Mouse (Mus musculus) heart, adult 9 months (tissue): Measurements from ENCODE around the gene Sun5.
"Not testable (repeated sequence)": the region's sequence is repeated elsewhere in the genome, so short reads cannot be mapped to it uniquely, and the experiment has no call there.

Experiments
- DNase-seq, 2 experiments: peaks; one replicate each; pipeline ENCODE4 v3.0.0; 2022; ENCODE audit warnings: low spot score in 2 of 2

Gene Sun5

DNA sequence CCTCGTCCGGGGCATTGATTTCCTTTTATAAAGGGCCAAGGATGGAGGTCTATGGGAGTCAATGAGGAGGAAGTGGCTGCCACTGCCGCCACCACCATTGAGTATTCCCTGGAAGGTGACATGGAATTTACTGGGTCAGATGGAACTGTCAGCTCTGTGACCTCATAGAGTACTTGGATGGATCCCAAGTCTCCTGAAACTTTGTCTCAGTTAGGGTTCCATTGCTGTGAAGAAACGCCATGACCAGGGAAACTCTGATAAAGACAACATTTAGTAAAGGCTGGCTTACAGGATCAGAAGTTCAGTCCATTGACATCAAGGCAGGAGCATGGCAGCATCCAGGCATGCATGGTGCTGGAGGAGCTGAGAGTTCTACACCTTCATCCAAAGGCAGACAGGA, at the start of gene Sun5:
Gene Sun5, minus strand, starts transcription at position 101 of the 400 bp plus-strand sequence.
- no peak for DNase-seq

DNA sequence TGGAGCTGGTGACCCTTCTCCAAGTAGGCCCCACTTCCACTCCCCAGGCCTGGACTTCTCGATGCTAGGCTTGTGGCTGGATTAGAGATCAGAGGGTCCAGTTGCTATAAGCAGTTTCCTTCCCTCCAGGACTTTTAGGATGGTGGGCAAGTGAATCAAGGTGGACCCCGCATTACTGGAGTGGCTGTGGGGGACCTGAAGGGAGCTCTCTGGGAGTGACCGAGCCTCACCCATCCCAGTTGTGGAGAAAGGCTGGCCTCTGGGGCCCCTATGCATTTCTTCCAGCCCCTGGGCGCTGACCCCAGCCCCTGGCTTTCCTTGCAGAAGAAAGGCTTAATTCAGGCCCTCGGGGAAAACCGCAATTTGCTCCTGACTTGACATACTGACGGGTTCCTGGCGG, 47.0 kb upstream of the Sun5 start, which contains the start of gene Bpifb3:
Gene Bpifb3, plus strand, starts transcription at position 301 of the 400 bp plus-strand sequence.
- DNase-seq, result no peak

DNA sequence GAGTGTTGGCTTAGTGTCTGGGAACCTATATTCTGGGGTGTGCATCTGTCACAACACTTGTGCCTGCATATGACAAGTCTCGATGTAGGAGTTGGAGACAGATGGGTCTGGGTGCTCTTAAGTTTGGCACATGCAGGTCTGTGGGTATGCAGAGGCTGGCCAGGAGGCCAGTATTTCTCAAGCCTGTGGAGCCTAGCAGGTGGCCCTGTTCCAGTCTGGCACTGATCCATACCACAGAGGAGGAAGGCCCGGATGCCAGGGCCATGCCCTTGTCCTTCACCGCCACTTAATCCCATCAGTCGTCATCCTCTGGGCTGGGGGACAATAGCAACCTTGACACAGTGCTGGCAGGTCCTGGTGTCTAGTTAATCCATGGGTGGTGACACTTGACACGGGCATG, 43.3 kb upstream of the Sun5 start:
- peak; percentile 7 to 24 for DNase-seq

GRCm38 (mm10) chr2:153906626-153907025, 35.7 kb upstream of the Sun5 start:
- no peak for DNase-seq

DNA sequence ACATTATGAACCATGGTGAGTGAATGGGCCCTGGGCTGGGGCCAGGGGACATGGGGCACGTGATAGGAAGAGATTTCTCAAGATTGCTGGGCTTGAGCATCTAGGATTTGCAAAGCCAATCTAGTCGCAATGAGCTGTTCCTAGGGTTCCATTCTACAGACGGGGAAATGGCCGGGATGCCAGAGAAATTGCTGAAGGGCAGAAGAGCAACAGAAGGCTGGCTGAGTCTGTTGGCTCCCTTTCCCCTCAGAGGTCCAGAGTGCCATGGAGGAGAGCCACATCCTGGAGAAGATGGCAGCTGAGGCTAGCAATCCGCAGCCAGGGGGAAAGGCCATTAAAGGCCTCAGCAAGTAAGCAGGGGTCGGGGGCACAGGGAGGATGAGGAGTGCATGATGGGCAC, 31.8 kb upstream of the Sun5 start:
- no peak for DNase-seq

DNA sequence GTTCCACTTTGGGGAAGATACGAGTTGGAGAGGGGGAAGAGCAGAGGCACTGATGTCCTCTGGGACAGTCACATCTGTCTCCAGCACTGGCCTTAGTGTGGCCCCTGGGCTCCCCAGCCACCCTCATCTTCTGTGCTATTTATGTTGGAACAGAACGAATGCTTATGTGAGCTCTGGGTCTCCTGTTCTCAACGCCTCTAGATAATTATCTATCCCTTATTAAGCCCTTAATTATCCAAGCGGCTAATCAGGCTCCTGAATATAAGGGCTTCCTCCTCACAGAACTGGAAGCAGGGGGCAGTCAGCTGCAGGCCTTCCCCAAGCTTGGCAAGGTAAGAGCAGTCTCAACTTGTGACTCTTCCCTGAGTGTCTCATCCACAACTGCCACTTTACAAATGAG, 29.2 kb upstream of the Sun5 start, which contains the start of gene Bpifb6:
Gene Bpifb6, plus strand, starts transcription at position 301 of the 400 bp plus-strand sequence.
- no peak for DNase-seq

DNA sequence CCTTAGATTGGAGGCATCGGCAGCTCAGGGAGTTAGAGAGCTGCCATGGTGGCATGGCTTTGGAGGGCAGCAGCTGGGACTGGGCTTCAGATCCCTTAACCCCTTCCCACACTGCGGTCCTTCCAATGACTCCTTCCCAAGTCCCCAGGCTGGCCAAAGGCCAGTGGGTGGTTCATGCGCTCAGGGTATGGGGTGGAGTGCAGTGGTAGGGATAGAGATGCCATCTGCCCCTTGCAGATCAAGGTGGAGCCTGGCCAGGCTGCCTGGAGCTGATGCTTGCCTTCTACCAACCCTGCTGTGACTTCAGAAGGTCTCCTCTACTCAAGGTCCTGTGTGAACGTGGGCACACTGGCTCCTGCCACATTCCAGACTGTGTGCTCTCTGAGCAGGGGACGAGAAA, 28.2 kb upstream of the Sun5 start:
- DNase-seq, result no peak

- no peak for DNase-seq
Observed at GRCm38 (mm10) chr2:153874745-153875144, 3.9 kb upstream of the Sun5 start, which contains the start of gene Bpifb2. Bpifb2 (plus strand) TSS chr2:153875045.

DNA sequence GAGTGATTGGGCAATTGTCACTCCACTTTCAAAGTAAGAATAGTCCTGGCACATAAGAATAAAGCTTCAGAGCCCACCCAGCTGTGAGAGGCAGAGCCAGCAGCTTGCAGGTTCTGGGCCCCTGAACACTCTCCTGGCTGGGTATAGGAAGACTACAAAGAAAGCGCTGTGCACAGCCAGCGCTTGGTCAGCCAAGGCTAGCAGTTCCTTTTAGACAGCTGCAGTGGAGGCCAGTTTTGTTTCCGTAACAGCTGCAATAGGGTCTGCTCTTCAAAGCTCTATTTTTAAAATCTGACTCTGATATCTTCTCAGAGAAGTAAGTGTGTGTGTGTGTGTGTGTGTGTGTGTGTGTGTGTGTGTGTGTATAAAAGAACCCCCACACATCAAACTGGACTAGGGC, 8.9 kb downstream of the Sun5 start:
- no peak for DNase-seq

DNA sequence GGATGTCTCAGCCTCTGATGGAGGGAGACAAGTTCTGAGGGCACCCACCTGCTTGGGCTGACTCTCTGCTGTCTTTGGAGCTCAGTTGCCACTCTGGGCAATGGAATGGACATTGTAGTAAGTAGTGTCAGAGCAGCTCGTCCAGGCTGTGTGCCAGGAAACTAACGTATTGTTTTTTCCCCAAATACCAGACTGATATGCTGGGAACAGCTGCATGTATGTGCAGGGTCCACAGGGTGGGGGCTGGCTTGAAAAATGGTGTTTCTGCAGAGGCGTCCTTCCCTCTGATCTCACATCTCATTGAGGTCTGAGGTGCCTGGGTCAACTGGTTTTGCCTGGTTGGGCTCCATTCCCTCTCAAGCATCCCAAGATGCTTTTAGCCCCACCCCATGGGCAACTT, 10.2 kb downstream of the Sun5 start:
- DNase-seq, result no peak

GRCm38 (mm10) chr2:153860315-153860714, 10.6 kb downstream of the Sun5 start:
- DNase-seq, result no peak

- no peak for DNase-seq
Observed at GRCm38 (mm10) chr2:153859581-153859980, 11.3 kb downstream of the Sun5 start.

GRCm38 (mm10) chr2:153853544-153853943, 17.3 kb downstream of the Sun5 start:
- DNase-seq, result no peak

- DNase-seq, result peak; percentile 2 to 5
Observed at GRCm38 (mm10) chr2:153851030-153851360, 19.9 kb downstream of the Sun5 start.

- DNase-seq, result no peak
Observed at GRCm38 (mm10) chr2:153850351-153851029, 20.4 kb downstream of the Sun5 start.

DNA sequence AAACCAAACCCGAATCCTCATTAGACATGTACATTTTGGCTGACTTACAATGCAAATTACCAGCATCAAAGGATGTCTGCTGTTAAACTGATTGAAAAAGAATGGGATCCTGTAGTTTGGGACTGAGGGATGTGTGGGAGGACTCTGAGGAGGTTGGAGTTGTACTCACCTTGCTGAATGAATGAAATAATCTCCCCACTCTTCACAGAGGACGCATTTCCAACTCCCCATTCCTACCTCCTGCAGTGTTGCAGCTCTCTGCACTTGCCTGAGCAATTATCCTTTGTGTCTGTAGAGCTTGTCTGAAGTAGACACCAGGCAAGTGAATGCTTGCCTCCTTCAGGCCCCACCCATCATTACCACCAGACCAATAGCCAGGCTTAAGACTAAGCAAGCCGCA, 22.5 kb downstream of the Sun5 start:
- no peak for DNase-seq

GRCm38 (mm10) chr2:153842854-153843253, 28.0 kb downstream of the Sun5 start:
- DNase-seq, result no peak

GRCm38 (mm10) chr2:153833291-153833690, 37.6 kb downstream of the Sun5 start:
- no peak for DNase-seq

GRCm38 (mm10) chr2:153828704-153829103, 42.2 kb downstream of the Sun5 start:
- no peak for DNase-seq

- no peak for DNase-seq
Observed at GRCm38 (mm10) chr2:153827171-153827830, 43.6 kb downstream of the Sun5 start.

DNA sequence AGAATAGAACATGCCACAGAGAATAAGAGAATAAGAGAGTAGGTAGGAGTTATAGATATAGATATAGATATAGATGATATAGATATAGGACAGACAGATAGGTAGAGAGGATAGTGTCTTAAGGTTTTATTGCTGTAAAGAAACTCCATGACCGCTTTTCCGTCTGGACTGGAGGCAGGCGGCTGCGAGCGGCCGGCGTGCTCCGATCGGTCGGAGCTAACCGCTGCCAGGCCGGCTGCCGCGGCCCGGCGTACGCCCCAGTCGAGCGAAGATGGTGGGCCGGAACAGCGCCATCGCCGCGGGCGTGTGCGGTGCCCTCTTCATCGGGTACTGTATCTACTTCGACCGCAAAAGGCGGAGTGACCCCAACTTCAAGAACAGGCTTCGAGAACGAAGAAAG, 45.0 kb downstream of the Sun5 start:
- DNase-seq, result not testable (repeated sequence)

DNA sequence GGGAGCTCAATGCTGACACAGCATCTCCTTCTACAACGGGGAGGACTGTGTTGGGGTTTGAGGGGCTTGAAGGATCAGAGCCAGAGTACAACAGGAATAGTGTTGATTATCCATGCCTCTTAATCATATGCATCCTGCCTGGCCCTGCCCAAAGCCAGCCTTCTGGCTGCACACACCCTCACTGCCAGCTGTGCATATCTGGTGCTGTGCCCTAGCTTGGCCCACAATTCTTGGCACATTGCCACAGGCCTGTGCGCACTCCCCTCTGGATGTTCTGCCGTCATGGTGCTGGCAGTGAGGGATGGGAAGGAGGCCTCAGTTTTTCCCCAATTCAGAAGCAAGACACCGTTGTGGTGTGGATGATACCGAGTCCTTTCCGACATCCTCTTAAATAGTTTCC, 46.3 kb downstream of the Sun5 start:
- DNase-seq, result no peak

GRCm38 (mm10) chr2:153822005-153822543, 48.8 kb downstream of the Sun5 start:
- DNase-seq, result no peak
